Mouse (Mus musculus): ENCODE results near the gene Tet2.

DNA sequence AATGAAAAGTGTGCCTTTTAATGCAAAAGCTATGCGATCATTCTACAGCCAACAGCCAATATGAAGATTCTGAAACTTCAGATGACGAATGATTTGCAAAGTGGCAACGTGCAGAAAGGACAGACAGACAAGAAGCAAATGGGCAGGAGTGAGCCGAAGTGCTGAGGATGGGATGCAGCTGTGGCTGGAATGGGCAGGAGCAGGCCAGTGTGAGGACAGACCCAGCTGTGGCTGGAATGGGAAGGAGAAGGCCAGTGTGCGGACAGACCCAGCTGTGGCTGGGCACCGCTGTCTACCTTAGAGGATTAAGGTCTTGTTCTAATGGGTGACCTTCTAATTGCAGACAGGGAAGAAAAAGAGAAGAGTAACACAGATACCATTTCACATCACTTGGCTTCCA lies 9.3 kb downstream of the Tet2 start:
- TF ChIP-seq POLR2A (IDR thresholded peaks at IDR 0.05; ENCODE audit: insufficient read length, low read depth) (no peak), REST (IDR thresholded peaks at IDR 0.05; ENCODE audit: insufficient read depth, insufficient read length) (no peak), MAX (IDR thresholded peaks at IDR 0.05; ENCODE audit: low read depth) (no peak), E2F4 (IDR thresholded peaks at IDR 0.05; ENCODE audit: insufficient read depth) (no peak), USF1 (IDR thresholded peaks at IDR 0.05; ENCODE audit: low read depth) (no peak), MYOD1 (IDR thresholded peaks at IDR 0.05; ENCODE audit: control insufficient read depth in 1 of 3, insufficient read length in 2 of 3, low read depth in 2 of 3) (no peak), CEBPB (IDR thresholded peaks at IDR 0.05; ENCODE audit: insufficient read depth, poor library complexity, severe bottlenecking) (no peak), TCF12 (IDR thresholded peaks at IDR 0.05; ENCODE audit: insufficient read depth, poor library complexity, severe bottlenecking) (no peak)
